Mouse (Mus musculus) intestine, embryonic 15.5 days (tissue): Measurements from ENCODE around the gene Nxf2. TPM values are rescaled to one million over a fixed set of nuclear protein-coding genes. Genes with fewer than 3 reads are reported as not detected.
"Not testable (repeated sequence)": the region's sequence is repeated elsewhere in the genome, so short reads cannot be mapped to it uniquely, and the experiment has no call there.

Experiments
- ATAC-seq: fragments of 200-750 bp; cut with Nextera tagmentation; 2 replicates; pipeline ENCODE4 v1.8.0; 2017; ENCODE audit warnings: moderate TSS enrichment, moderate library complexity
- H3K27ac ChIP-seq: fragments of 300-500 bp; sonication (generic); 2 replicates; pipeline ENCODE4 v1.5.1; 2015; ENCODE audit warnings: mild to moderate bottlenecking, inconsistent platforms
- H3K27me3 ChIP-seq: fragments of 300-500 bp; sonication (generic); replicated peaks from 2 replicates; pipeline ENCODE4 v1.6.1; 2015; ENCODE audit warnings: inconsistent platforms
- H3K36me3 ChIP-seq: fragments of 300-500 bp; sonication (generic); 2 replicates; pipeline ENCODE4 v1.6.1; 2015; ENCODE audit warnings: inconsistent platforms
- H3K4me1 ChIP-seq: fragments of 300-500 bp; sonication (generic); replicated peaks from 2 replicates; pipeline ENCODE4 v1.6.1; 2015; ENCODE audit warnings: inconsistent platforms
- H3K4me2 ChIP-seq: fragments of 300-500 bp; sonication (generic); replicated peaks from 2 replicates; pipeline ENCODE4 v1.6.1; 2015; ENCODE audit warnings: mild to moderate bottlenecking, inconsistent platforms
- H3K4me3 ChIP-seq: fragments of 300-500 bp; sonication (generic); replicated peaks from 2 replicates; pipeline ENCODE4 v1.5.1; 2015; ENCODE audit warnings: inconsistent platforms
- H3K9ac ChIP-seq: fragments of 300-500 bp; sonication (generic); 2 replicates; pipeline ENCODE4 v1.6.1; 2015; ENCODE audit warnings: inconsistent platforms
- H3K9me3 ChIP-seq: fragments of 300-500 bp; sonication (generic); 2 replicates; pipeline ENCODE4 v1.6.1; 2016; ENCODE audit warnings: inconsistent platforms
- WGBS: fragments of 180-500 bp; shearing (Covaris S2); methylation state at CpG from one replicate; pipeline ENCODE4 v1.1.7; 2015; 5-methylcytosine and 5-hydroxymethylcytosine counted together
- polyA plus RNA-seq: library from polyadenylated mRNA; unstranded; fragments of >200 nt; fragmentation: Nextera tagmentation; extraction: Ambion mirVana; gene quantifications from 2 replicates; pipeline ENCODE4 v1.2.1, GENCODE M21; 2015

Gene Nxf2
- polyA plus RNA-seq, 1 experiment from 2014 or later, result 0.64 TPM

- H3K9me3 ChIP-seq, H3K4me1 ChIP-seq, H3K27me3 ChIP-seq, ATAC-seq, H3K9ac ChIP-seq, H3K36me3 ChIP-seq, H3K4me2 ChIP-seq, H3K4me3 ChIP-seq, H3K27ac ChIP-seq: not testable (repeated sequence)
Measured at GRCm38 (mm10) chrX:134915315-134915714, 49.2 kb downstream of the Nxf2 start.

- Histone ChIP-seq H3K36me3 (no peaks in the 10 kb centered on the region), H3K4me1 (no peaks in the 10 kb centered on the region), H3K9ac (no peak overlapping the region), H3K27ac (no peak overlapping the region), H3K27me3 (no peaks in the 10 kb centered on the region), H3K9me3 (no peaks in the 10 kb centered on the region), H3K4me3 (no peak overlapping the region), H3K4me2 (no peak overlapping the region)
- 63% methylated on average over 4 of the region's 4 CpGs for WGBS
- no peak for ATAC-seq
Measured at GRCm38 (mm10) chrX:134914851-134915250, 49.7 kb downstream of the Nxf2 start.

- no peak overlapping the region for H3K27ac ChIP-seq
- no peaks in the 10 kb centered on the region for H3K36me3 ChIP-seq
- peak; percentile 58; the same call in 1 of the 2 replicates for ATAC-seq
- H3K4me3 ChIP-seq, result no peak overlapping the region
- H3K9me3 ChIP-seq, result no peaks in the 10 kb centered on the region
- no peak overlapping the region for H3K9ac ChIP-seq
- no peaks in the 10 kb centered on the region for H3K27me3 ChIP-seq
- 25% methylated on average over 4 of the region's 4 CpGs for WGBS
- no peak overlapping the region for H3K4me2 ChIP-seq
- H3K4me1 ChIP-seq, result no peaks in the 10 kb centered on the region
Measured at GRCm38 (mm10) chrX:134913234-134913936, 51.2 kb downstream of the Nxf2 start.

- Histone ChIP-seq H3K27me3 (no peaks in the 10 kb centered on the region), H3K36me3 (no peaks in the 10 kb centered on the region), H3K27ac (no peak overlapping the region), H3K4me1 (no peaks in the 10 kb centered on the region), H3K9ac (no peak overlapping the region), H3K4me3 (no peak overlapping the region), H3K4me2 (no peak overlapping the region), H3K9me3 (no peaks in the 10 kb centered on the region)
- no peak for ATAC-seq
- WGBS, result 37% methylated on average over 2 of the region's 2 CpGs
Measured at GRCm38 (mm10) chrX:134912805-134913204, 51.7 kb downstream of the Nxf2 start.

GRCm38 (mm10) chrX:134910345-134910744, 54.2 kb downstream of the Nxf2 start:
- H3K27me3 ChIP-seq, result no peaks in the 10 kb centered on the region
- no peak overlapping the region for H3K27ac ChIP-seq
- H3K4me3 ChIP-seq, result no peak overlapping the region
- no peaks in the 10 kb centered on the region for H3K36me3 ChIP-seq
- no peaks in the 10 kb centered on the region for H3K9me3 ChIP-seq
- H3K4me2 ChIP-seq, result no peak overlapping the region
- 72% methylated on average over 4 of the region's 4 CpGs for WGBS
- no peak for ATAC-seq
- no peaks in the 10 kb centered on the region for H3K4me1 ChIP-seq
- no peak overlapping the region for H3K9ac ChIP-seq

Other genes with a start within 250 kb of the Nxf2 start
- gene Armcx1, start 246.8 kb downstream of the Nxf2 start, polyA plus RNA-seq, result 40.9 and 46.1 TPM in 2 replicates
- 17.4 and 19.1 TPM in 2 replicates for gene Armcx6, start 213.3 kb downstream of the Nxf2 start, polyA plus RNA-seq
- gene Armcx3, start 208.2 kb downstream of the Nxf2 start, polyA plus RNA-seq, result 65.0 and 68.6 TPM in 2 replicates
- 42.6 and 44.3 TPM in 2 replicates for gene Armcx2, start 155.5 kb downstream of the Nxf2 start, polyA plus RNA-seq
- gene Zmat1, start 44.5 kb upstream of the Nxf2 start, polyA plus RNA-seq, result 3.9 and 4.1 TPM in 2 replicates
- not detected in 2 replicates for gene Gm15023, start 212.9 kb upstream of the Nxf2 start, polyA plus RNA-seq
- 0.88 and 0.97 TPM in 2 replicates for gene Tceal6, start 245.9 kb upstream of the Nxf2 start, polyA plus RNA-seq